Mouse (Mus musculus): ENCODE results near the gene Ntm.

- TF ChIP-seq CTCF (IDR thresholded peaks at IDR 0.05; ENCODE audit: control insufficient read depth, insufficient read depth, low read length) = no peak
- no peak for TF ChIP-seq POLR2A (IDR thresholded peaks at IDR 0.05; ENCODE audit: borderline replicate concordance, control insufficient read depth, low read depth, low read length)
These were observed 431.6 kb downstream of the Ntm start for GRCm38 (mm10) chr9:29531147-29531917.

All from bone marrow, adult 2 months (tissue).